Mouse (Mus musculus): Measurements from ENCODE around the gene Abcc8. TPM values are rescaled to one million over a fixed set of nuclear protein-coding genes. Genes with fewer than 3 reads are reported as not detected.

Gene Abcc8
- 0.14 and 0.15 TPM in 2 replicates for polyA plus RNA-seq (2015; fragmentation: Nextera tagmentation; extraction: Ambion mirVana)

DNA sequence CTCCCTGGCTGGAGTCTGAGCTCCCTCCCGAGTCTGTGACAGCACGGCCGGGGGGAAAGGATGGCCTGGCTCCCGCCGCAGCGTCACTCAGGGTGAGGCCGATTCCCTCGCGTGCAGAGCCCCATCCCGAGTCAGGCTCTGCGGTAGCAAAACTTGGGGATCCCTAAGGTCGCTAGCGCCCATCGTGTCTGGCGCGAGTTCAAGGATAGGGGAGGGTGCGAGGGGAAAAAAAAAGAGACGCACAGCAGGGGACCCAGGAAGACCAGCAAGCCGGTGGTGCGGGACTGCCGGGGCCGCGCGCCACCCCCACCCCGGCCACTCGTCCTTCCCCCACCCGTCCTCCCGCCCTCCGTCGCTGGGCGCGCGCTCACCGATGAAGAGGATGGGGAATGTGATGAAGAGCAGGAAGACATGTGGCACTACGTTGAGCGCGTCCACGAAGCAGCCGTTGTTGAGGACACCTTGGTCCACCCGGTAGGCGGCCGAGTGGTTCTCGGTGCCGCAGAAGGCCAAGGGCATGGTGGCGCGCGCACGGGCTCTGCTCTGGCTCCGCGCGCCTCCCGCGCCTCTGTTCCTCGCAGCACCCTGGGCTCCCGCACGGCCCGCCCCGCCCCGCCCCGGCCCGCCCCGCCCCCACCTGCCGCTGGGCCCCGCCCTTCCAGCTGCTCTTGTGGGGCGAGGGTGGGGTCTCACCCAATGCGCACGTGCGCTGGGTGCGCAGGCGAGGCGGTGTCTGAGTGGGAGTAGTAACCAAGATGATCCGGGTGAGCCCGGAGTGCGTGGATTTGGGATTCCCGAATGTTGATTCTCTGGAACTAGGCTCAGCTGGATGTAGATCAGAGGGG is at the start of gene Abcc8:
Gene Abcc8 (minus strand): TSS at position 603 of the 845 bp plus-strand sequence.

DNA sequence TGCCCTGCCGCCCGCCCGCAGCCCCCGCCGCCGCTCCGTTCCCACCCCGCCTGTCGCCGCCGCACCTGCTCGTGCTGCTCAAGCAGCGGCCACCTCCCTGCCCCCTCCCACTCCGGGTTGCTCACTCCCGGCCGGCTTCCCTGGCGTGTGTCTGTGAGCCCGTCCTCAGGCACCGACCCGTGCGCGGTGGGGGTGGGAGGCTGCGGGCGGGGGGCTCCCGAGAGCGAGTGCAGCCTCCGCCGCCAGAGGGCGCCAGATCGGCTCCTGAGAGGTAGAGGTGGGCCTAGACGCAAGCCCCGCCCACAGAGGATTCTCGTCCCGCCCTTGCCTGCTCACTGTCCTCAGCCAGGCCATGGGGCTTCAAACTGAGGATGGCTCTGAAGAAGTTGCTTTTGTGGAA is 79.3 kb downstream of the Abcc8 start, which contains the start of gene Kcnj11:
Gene Kcnj11 (minus strand): TSS at position 202 of the 400 bp plus-strand sequence.

Other genes starting within 250 kb of the Abcc8 start
- gene Abcc6, start 149.7 kb downstream of the Abcc8 start, polyA plus RNA-seq (2015; fragmentation: Nextera tagmentation; extraction: Ambion mirVana): 0.02 and 0.05 TPM in 2 replicates
- 18.8 and 21.1 TPM in 2 replicates for gene Nomo1, start 146.3 kb downstream of the Abcc8 start, polyA plus RNA-seq (2015; fragmentation: Nextera tagmentation; extraction: Ambion mirVana)
- not detected in 2 replicates for gene Kcnj11, start 79.3 kb downstream of the Abcc8 start, polyA plus RNA-seq (2015; fragmentation: Nextera tagmentation; extraction: Ambion mirVana)
- 0.16 TPM in 1 of 2 replicates, not detected in the other for gene Ush1c, start 58.5 kb upstream of the Abcc8 start, polyA plus RNA-seq (2015; fragmentation: Nextera tagmentation; extraction: Ambion mirVana)
- gene Otog, start 61.0 kb upstream of the Abcc8 start, polyA plus RNA-seq (2015; fragmentation: Nextera tagmentation; extraction: Ambion mirVana): not detected in 2 replicates
- 0.11 TPM in 1 of 2 replicates, not detected in the other for gene Myod1, start 196.4 kb upstream of the Abcc8 start, polyA plus RNA-seq (2015; fragmentation: Nextera tagmentation; extraction: Ambion mirVana)
- 0.08 TPM in 1 of 2 replicates, not detected in the other for gene Kcnc1, start 216.5 kb upstream of the Abcc8 start, polyA plus RNA-seq (2015; fragmentation: Nextera tagmentation; extraction: Ambion mirVana)

All from spleen, postnatal 0 days (tissue).